Mouse (Mus musculus) liver, postnatal 0 days (tissue): ENCODE results near the gene Mrgprg.

Experiments used
- CTCF ChIP-seq: sonication (generic); IDR thresholded peaks from 2 replicates; pipeline ENCODE4 v1.5.1; 2016; ENCODE audit warnings: antibody characterized with exemption, low read depth
- EP300 ChIP-seq: IDR thresholded peaks from 2 replicates; pipeline ENCODE4 v1.6.1; 2016; ENCODE audit warnings: antibody characterized with exemption, low read depth, mild to moderate bottlenecking

DNA sequence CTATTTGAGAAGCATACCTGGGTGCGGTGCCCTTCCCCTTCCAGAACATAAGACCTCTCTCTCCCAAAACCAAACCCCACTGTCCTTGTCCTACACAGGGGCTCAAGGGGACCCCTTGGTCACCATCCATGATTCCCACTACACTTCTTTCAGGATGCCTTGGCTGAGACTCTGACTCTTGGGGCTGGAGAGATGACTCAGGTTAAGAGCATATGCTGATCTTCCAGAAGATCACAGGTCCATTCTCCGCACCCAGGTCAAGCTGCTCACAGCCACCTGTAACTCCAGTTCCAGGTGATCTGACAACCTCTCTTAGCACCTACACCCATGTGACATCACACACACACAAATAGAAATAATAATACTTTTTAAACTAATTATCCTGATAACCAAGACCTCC lies 26.1 kb downstream of the Mrgprg start:
- TF ChIP-seq CTCF (no peak), EP300 (no peak)
